Mouse (Mus musculus): ENCODE measurements around the gene Syngap1. TPM values are rescaled to one million over a fixed set of nuclear protein-coding genes. Genes with fewer than 3 reads are reported as not detected.

The Syngap1 gene
- total and polyA plus RNA-seq, 3 experiments: 2.7 to 24.6 TPM; not detected in 1

DNA sequence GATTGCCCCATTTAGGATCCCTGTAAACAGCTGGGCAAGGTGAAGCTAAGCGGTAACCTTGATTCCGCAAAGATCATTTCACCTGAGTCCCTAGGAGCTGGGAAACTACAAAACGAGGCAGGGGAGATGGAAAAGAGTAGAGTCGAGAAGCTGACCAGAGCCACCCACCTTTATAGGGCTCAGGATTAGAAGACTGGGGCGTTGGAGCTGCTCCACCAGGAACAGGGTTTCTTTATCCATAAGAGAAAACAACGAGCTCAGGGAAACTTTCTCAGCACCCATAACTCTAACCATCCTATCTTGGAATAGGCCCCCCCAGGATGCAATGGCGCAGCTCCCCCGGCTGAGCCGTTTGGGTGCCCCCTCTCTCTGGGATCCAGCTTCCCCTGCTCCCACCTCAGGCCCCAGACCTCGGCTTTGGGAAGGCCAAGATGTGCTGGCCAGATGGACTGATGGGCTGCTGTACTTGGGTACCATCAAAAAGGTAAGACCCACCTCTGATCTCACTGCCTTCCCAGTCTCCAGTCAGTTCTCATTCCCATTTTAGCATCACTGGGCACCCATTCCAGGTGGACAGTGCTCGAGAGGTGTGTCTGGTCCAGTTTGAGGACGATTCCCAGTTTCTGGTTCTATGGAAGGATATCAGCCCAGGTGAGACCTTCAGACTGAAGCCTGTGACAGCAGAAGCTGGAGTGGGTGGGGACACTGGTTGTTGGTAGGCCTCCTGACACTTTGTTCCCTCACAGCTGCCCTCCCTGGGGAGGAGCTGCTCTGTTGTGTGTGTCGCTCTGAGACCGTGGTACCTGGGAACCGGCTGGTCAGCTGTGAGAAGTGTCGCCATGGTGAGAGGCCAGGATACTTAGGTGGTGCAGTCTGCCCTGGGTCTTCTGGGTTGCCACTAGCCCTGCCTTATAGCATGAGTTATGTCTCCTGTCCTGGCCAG is 6.9 kb upstream of the Syngap1 start:
- Histone ChIP-seq H3K4me1 (ENCODE audit: control insufficient read depth in 1 of 2, insufficient read depth in 2 of 2, low read length in 2 of 2) (peaks cover 0 to 3% of the 10 kb centered on the region in 2 experiments; a peak in 2 of 4 replicates), H3K27me3 (ENCODE audit: control insufficient read depth in 1 of 2, insufficient read depth in 2 of 2, low read length in 2 of 2) (no peaks in the 10 kb centered on the region), H3K4me3 (ENCODE audit: control insufficient read depth in 1 of 2, insufficient read depth in 1 of 2, low read depth in 2 of 2, low read length in 2 of 2) (no peak overlapping the region), H3K36me3 (ENCODE audit: control insufficient read depth in 1 of 2, insufficient read depth in 2 of 2, low read length in 2 of 2) (peaks cover 2 to 11% of the 10 kb centered on the region in 2 experiments; a peak in 3 of 4 replicates), H3K9ac (ENCODE audit: control insufficient read depth, low read depth, low read length, poor library complexity, severe bottlenecking) (no peak overlapping the region), H3K79me2 (ENCODE audit: control insufficient read depth, insufficient read depth, low read length, poor library complexity) (peaks cover 24% of the 10 kb centered on the region), H3K9me3 (replicated peaks; ENCODE audit: insufficient read depth, low read length) (no peaks in the 10 kb centered on the region), H3K27ac (ENCODE audit: control insufficient read depth, low read depth, low read length) (no peak overlapping the region)
- no peak for TF ChIP-seq TAL1 (IDR thresholded peaks at IDR 0.05; ENCODE audit: low read length)
- TF ChIP-seq USF1 (IDR thresholded peaks at IDR 0.05; ENCODE audit: low read depth, low read length): no peak
- no peak for TF ChIP-seq ZMIZ1 (IDR thresholded peaks at IDR 0.05; ENCODE audit: low read depth, low read length)
- no peak for TF ChIP-seq MXI1 (IDR thresholded peaks at IDR 0.05; ENCODE audit: low read depth, low read length)
- TF ChIP-seq CTCF (IDR thresholded peaks at IDR 0.05 in 2 of 3, conservative IDR thresholded peaks at IDR 0.05 in 1 of 3; ENCODE audit: control insufficient read depth in 1 of 3, insufficient read depth in 1 of 3, low read depth in 2 of 3, low read length in 3 of 3, poor library complexity in 1 of 3, severe bottlenecking in 1 of 3): no peak
- no peak for TF ChIP-seq UBTF (IDR thresholded peaks at IDR 0.05; ENCODE audit: borderline replicate concordance, insufficient read depth, low read depth, low read length)
- no peak for TF ChIP-seq POLR2A (IDR thresholded peaks at IDR 0.05; ENCODE audit: control insufficient read depth in 1 of 2, insufficient read depth in 1 of 2, low read depth in 1 of 2, low read length in 2 of 2, poor library complexity in 1 of 2)
- TF ChIP-seq RAD21 (IDR thresholded peaks at IDR 0.05; ENCODE audit: low read depth, low read length): no peak
- TF ChIP-seq E2F4 (IDR thresholded peaks at IDR 0.05; ENCODE audit: borderline replicate concordance, low read depth, low read length): no peak
- no peak for TF ChIP-seq GABPA (IDR thresholded peaks at IDR 0.05; ENCODE audit: low read depth, low read length)
- no peak for DNase-seq (ENCODE audit: low read depth, low spot score)

DNA sequence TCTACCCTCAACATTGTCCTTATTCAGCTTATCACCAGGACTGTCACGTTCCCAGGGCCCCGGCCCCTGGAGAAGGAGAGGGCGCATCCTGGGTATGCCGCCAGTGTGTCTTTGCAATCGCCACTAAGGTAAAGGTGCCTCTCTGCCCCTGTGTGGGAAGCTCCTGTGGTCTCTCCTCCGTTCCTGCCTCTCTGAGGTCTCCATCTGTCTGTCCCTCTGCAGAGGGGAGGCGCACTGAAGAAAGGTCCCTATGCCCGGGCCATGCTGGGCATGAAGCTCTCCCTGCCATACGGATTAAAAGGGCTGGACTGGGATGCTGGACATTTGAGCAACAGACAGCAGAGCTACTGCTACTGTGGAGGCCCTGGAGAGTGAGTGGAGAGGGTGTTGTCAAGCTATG is 6.0 kb upstream of the Syngap1 start:
- Histone ChIP-seq H3K27me3 (ENCODE audit: control insufficient read depth in 1 of 2, insufficient read depth in 2 of 2, low read length in 2 of 2) (no peaks in the 10 kb centered on the region), H3K9me3 (replicated peaks; ENCODE audit: insufficient read depth, low read length) (no peaks in the 10 kb centered on the region), H3K79me2 (ENCODE audit: control insufficient read depth, insufficient read depth, low read length, poor library complexity) (peaks cover 26% of the 10 kb centered on the region), H3K4me3 (ENCODE audit: control insufficient read depth in 1 of 2, insufficient read depth in 1 of 2, low read depth in 2 of 2, low read length in 2 of 2) (no peak overlapping the region), H3K9ac (ENCODE audit: control insufficient read depth, low read depth, low read length, poor library complexity, severe bottlenecking) (no peak overlapping the region), H3K27ac (ENCODE audit: control insufficient read depth, low read depth, low read length) (no peak overlapping the region), H3K36me3 (ENCODE audit: control insufficient read depth in 1 of 2, insufficient read depth in 2 of 2, low read length in 2 of 2) (peaks cover 2 to 11% of the 10 kb centered on the region in 2 experiments; a peak in 3 of 4 replicates), H3K4me1 (ENCODE audit: control insufficient read depth in 1 of 2, insufficient read depth in 2 of 2, low read length in 2 of 2) (peaks cover 0 to 5% of the 10 kb centered on the region in 2 experiments; a peak in 3 of 4 replicates)
- TF ChIP-seq POLR2AphosphoS2 (IDR thresholded peaks at IDR 0.05; ENCODE audit: low read length): no peak
- DNase-seq (ENCODE audit: low read depth, low spot score): no peak

DNA sequence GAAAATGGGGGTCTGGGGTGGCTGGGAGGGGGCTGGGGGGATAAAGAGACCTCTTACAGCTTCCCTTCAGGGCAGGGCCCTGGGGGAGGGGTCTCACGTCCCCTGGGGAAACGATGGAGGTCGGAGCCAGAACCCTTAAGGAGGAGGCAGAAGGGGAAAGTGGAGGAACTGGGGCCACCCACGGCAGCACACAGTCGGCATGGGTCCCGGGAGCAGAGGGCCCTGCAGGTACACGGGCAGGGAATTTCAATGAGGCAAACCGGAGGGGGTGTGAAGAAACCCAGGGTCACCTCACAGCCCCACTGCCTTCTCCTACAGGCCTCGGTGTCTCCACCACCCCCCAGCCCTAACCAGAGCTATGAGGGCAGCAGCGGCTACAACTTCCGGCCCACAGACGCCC is 4.6 kb upstream of the Syngap1 start:
- H3K27ac ChIP-seq (ENCODE audit: control insufficient read depth, low read depth, low read length): no peak overlapping the region
- DNase-seq (ENCODE audit: low read depth, low spot score): no peak
- H3K79me2 ChIP-seq (ENCODE audit: control insufficient read depth, insufficient read depth, low read length, poor library complexity): peaks cover 26% of the 10 kb centered on the region
- H3K9me3 ChIP-seq (replicated peaks; ENCODE audit: insufficient read depth, low read length): no peaks in the 10 kb centered on the region
- TF ChIP-seq USF2 (IDR thresholded peaks at IDR 0.05; ENCODE audit: borderline replicate concordance in 1 of 2, insufficient read depth in 1 of 2, low read depth in 1 of 2, low read length in 2 of 2) (no peak), ZC3H11A (IDR thresholded peaks at IDR 0.05; ENCODE audit: low read depth, low read length) (no peak), SIN3A (IDR thresholded peaks at IDR 0.05; ENCODE audit: low read length) (no peak), MAX (IDR thresholded peaks at IDR 0.05; ENCODE audit: low read length) (no peak), BHLHE40 (IDR thresholded peaks at IDR 0.05; ENCODE audit: borderline replicate concordance, low read depth, low read length) (no peak), UBTF (IDR thresholded peaks at IDR 0.05; ENCODE audit: borderline replicate concordance, insufficient read depth, low read depth, low read length) (no peak), EP300 (IDR thresholded peaks at IDR 0.05; ENCODE audit: low read depth in 1 of 2, low read length in 2 of 2) (no peak), ZKSCAN1 (IDR thresholded peaks at IDR 0.05; ENCODE audit: low read depth, low read length) (no peak), POLR2A (IDR thresholded peaks at IDR 0.05; ENCODE audit: control insufficient read depth in 1 of 2, insufficient read depth in 1 of 2, low read depth in 1 of 2, low read length in 2 of 2, poor library complexity in 1 of 2) (no peak)
- H3K27me3 ChIP-seq (ENCODE audit: control insufficient read depth in 1 of 2, insufficient read depth in 2 of 2, low read length in 2 of 2): no peaks in the 10 kb centered on the region
- H3K36me3 ChIP-seq (ENCODE audit: control insufficient read depth in 1 of 2, insufficient read depth in 2 of 2, low read length in 2 of 2): peaks cover 4 to 9% of the 10 kb centered on the region in 2 experiments
- peaks cover 2 to 7% of the 10 kb centered on the region in 2 experiments; a peak in 3 of 4 replicates for H3K4me1 ChIP-seq (ENCODE audit: control insufficient read depth in 1 of 2, insufficient read depth in 2 of 2, low read length in 2 of 2)
- H3K4me3 ChIP-seq (ENCODE audit: control insufficient read depth in 1 of 2, insufficient read depth in 1 of 2, low read depth in 2 of 2, low read length in 2 of 2): no peak overlapping the region
- H3K9ac ChIP-seq (ENCODE audit: control insufficient read depth, low read depth, low read length, poor library complexity, severe bottlenecking): no peak overlapping the region

All from MEL (cell line).